Mouse (Mus musculus) stomach, embryonic 15.5 days (tissue): ENCODE data around the gene Flt3l. TPM values are rescaled to one million over a fixed set of nuclear protein-coding genes. Genes with fewer than 3 reads are reported as not detected.
A peak's percentile ranks its signal among the peaks of the same experiment; 100 is the strongest.

Experiments
- ATAC-seq: fragments of 200-750 bp; cut with Nextera tagmentation; 2 replicates; pipeline ENCODE4 v1.8.0; 2017; ENCODE audit warnings: low read depth, moderate number of reproducible peaks, moderate TSS enrichment; ENCODE audit not compliant: insufficient read depth, low FRiP score
- H3K27ac ChIP-seq: fragments of 300-500 bp; sonication (generic); 2 replicates; pipeline ENCODE4 v1.5.1; 2015; ENCODE audit warnings: mild to moderate bottlenecking, inconsistent platforms
- H3K27me3 ChIP-seq: fragments of 300-500 bp; sonication (generic); replicated peaks from 2 replicates; pipeline ENCODE4 v1.6.1; 2015; ENCODE audit warnings: inconsistent platforms
- H3K36me3 ChIP-seq: fragments of 300-500 bp; sonication (generic); 2 replicates; pipeline ENCODE4 v1.6.1; 2015; ENCODE audit warnings: inconsistent platforms
- H3K4me1 ChIP-seq: fragments of 300-500 bp; sonication (generic); 2 replicates; pipeline ENCODE4 v1.6.1; 2015; ENCODE audit warnings: inconsistent platforms
- H3K4me2 ChIP-seq: fragments of 300-500 bp; sonication (generic); 2 replicates; pipeline ENCODE4 v1.6.1; 2015; ENCODE audit warnings: mild to moderate bottlenecking, inconsistent platforms
- H3K4me3 ChIP-seq: fragments of 300-500 bp; sonication (generic); replicated peaks from 2 replicates; pipeline ENCODE4 v1.5.1; 2015; ENCODE audit warnings: inconsistent platforms
- H3K9ac ChIP-seq: fragments of 300-500 bp; sonication (generic); 2 replicates; pipeline ENCODE4 v1.6.1; 2015; ENCODE audit warnings: inconsistent platforms
- H3K9me3 ChIP-seq: fragments of 300-500 bp; sonication (generic); 2 replicates; pipeline ENCODE4 v1.6.1; 2016; ENCODE audit warnings: inconsistent platforms
- WGBS: fragments of 180-500 bp; shearing (Covaris S2); methylation state at CpG from one replicate; pipeline ENCODE4 v1.1.7; 2015; 5-methylcytosine and 5-hydroxymethylcytosine counted together
- polyA plus RNA-seq: library from polyadenylated mRNA; unstranded; fragments of >200 nt; fragmentation: Nextera tagmentation; extraction: Ambion mirVana; gene quantifications from 2 replicates; pipeline ENCODE4 v1.2.1, GENCODE M21; 2015

Flt3l gene
- polyA plus RNA-seq, 1 experiment from 2014 or later, result 2.2 TPM

GRCm38 (mm10) chr7:45091001-45091990 lies 44.9 kb downstream of the Flt3l start:
- H3K4me3 ChIP-seq, result peak overlapping the region; percentile 55
- peaks cover 14% of the 10 kb centered on the region; the same call in 1 of the 2 replicates for H3K4me1 ChIP-seq
- peak overlapping the region; percentile 86 for H3K27ac ChIP-seq
- WGBS, result 9% methylated on average over 35 of the region's 35 CpGs
- peak overlapping the region; percentile 46 for H3K9ac ChIP-seq
- ATAC-seq, result 0 out of 2 replicates have a peak, but pooled peaks have one; percentile 19
- no peaks in the 10 kb centered on the region for H3K27me3 ChIP-seq
- H3K9me3 ChIP-seq, result no peaks in the 10 kb centered on the region
- peaks cover 15% of the 10 kb centered on the region; the same call in 1 of the 2 replicates for H3K36me3 ChIP-seq
- peak overlapping the region; percentile 63 for H3K4me2 ChIP-seq

- H3K27me3 ChIP-seq, result no peaks in the 10 kb centered on the region
- peak overlapping the region; percentile 55 for H3K4me3 ChIP-seq
- H3K9me3 ChIP-seq, result no peaks in the 10 kb centered on the region
- H3K4me2 ChIP-seq, result peak overlapping the region; percentile 63
- 73% methylated on average over 13 of the region's 13 CpGs for WGBS
- peak overlapping the region; percentile 86; the same call in 1 of the 2 replicates for H3K27ac ChIP-seq
- no peak for ATAC-seq
- H3K9ac ChIP-seq, result no peak overlapping the region
- H3K4me1 ChIP-seq, result peaks cover 14% of the 10 kb centered on the region; the same call in 1 of the 2 replicates
- peaks cover 23% of the 10 kb centered on the region; the same call in 1 of the 2 replicates for H3K36me3 ChIP-seq
Observed at GRCm38 (mm10) chr7:45090251-45090977, 45.8 kb downstream of the Flt3l start.

GRCm38 (mm10) chr7:45088597-45088996 lies 47.6 kb downstream of the Flt3l start:
- no peaks in the 10 kb centered on the region for H3K27me3 ChIP-seq
- peaks cover 14% of the 10 kb centered on the region; the same call in 1 of the 2 replicates for H3K4me1 ChIP-seq
- H3K4me2 ChIP-seq, result no peak overlapping the region
- no peak overlapping the region for H3K4me3 ChIP-seq
- peaks cover 34% of the 10 kb centered on the region; the same call in 1 of the 2 replicates for H3K36me3 ChIP-seq
- H3K9me3 ChIP-seq, result no peaks in the 10 kb centered on the region
- WGBS, result 91% methylated on average over 17 of the region's 17 CpGs
- no peak for ATAC-seq
- no peak overlapping the region for H3K27ac ChIP-seq
- no peak overlapping the region for H3K9ac ChIP-seq

- Histone ChIP-seq H3K36me3 (peaks cover 40% of the 10 kb centered on the region; the same call in 1 of the 2 replicates), H3K4me2 (no peak overlapping the region), H3K27ac (no peak overlapping the region), H3K4me1 (0 out of 2 replicates have a peak, but pooled peaks cover 14% of the 10 kb centered on the region), H3K27me3 (no peaks in the 10 kb centered on the region), H3K4me3 (no peak overlapping the region), H3K9ac (no peak overlapping the region), H3K9me3 (no peaks in the 10 kb centered on the region)
- ATAC-seq, result no peak
- 80% methylated on average over 4 of the region's 4 CpGs for WGBS
Observed at GRCm38 (mm10) chr7:45086084-45086483, 50.1 kb downstream of the Flt3l start.

GRCm38 (mm10) chr7:45083300-45083890 lies 52.8 kb downstream of the Flt3l start:
- no peak overlapping the region for H3K9ac ChIP-seq
- H3K4me1 ChIP-seq, result peaks cover 13% of the 10 kb centered on the region; the same call in 1 of the 2 replicates
- no peaks in the 10 kb centered on the region for H3K9me3 ChIP-seq
- no peaks in the 10 kb centered on the region for H3K27me3 ChIP-seq
- H3K36me3 ChIP-seq, result peaks cover 38% of the 10 kb centered on the region; the same call in 1 of the 2 replicates
- ATAC-seq, result no peak
- no peak overlapping the region for H3K27ac ChIP-seq
- no peak overlapping the region for H3K4me3 ChIP-seq
- no peak overlapping the region; the same call in none of the 2 replicates for H3K4me2 ChIP-seq
- 81% methylated on average over 22 of the region's 22 CpGs for WGBS

- Histone ChIP-seq H3K9ac (no peak overlapping the region), H3K4me1 (peaks cover 13% of the 10 kb centered on the region; the same call in 1 of the 2 replicates), H3K36me3 (peaks cover 33% of the 10 kb centered on the region; the same call in 1 of the 2 replicates), H3K27me3 (no peaks in the 10 kb centered on the region), H3K4me3 (no peak overlapping the region), H3K27ac (peak overlapping the region; percentile 55), H3K4me2 (peak overlapping the region; percentile 13), H3K9me3 (no peaks in the 10 kb centered on the region)
- WGBS, result 66% methylated on average over 25 of the region's 25 CpGs
- no peak for ATAC-seq
Observed at GRCm38 (mm10) chr7:45082401-45083299, 53.6 kb downstream of the Flt3l start.

- Histone ChIP-seq H3K4me2 (no peak overlapping the region), H3K9me3 (no peaks in the 10 kb centered on the region), H3K4me3 (no peak overlapping the region), H3K9ac (no peak overlapping the region), H3K27me3 (no peaks in the 10 kb centered on the region), H3K36me3 (peaks cover 26% of the 10 kb centered on the region; the same call in 1 of the 2 replicates), H3K27ac (no peak overlapping the region; the same call in 1 of the 2 replicates), H3K4me1 (peaks cover 13% of the 10 kb centered on the region; the same call in 1 of the 2 replicates)
- ATAC-seq, result no peak
- 56% methylated on average over 5 of the region's 5 CpGs for WGBS
Observed at GRCm38 (mm10) chr7:45081016-45081415, 55.2 kb downstream of the Flt3l start.

- Histone ChIP-seq H3K9me3 (no peaks in the 10 kb centered on the region), H3K9ac (no peak overlapping the region), H3K4me2 (no peak overlapping the region), H3K27ac (no peak overlapping the region), H3K27me3 (no peaks in the 10 kb centered on the region), H3K4me3 (no peak overlapping the region), H3K36me3 (peaks cover 21% of the 10 kb centered on the region; the same call in 1 of the 2 replicates), H3K4me1 (peaks cover 16% of the 10 kb centered on the region; the same call in 1 of the 2 replicates)
- ATAC-seq, result peak; percentile 57; the same call in 1 of the 2 replicates
- 1% methylated on average over 10 of the region's 10 CpGs for WGBS
Observed at GRCm38 (mm10) chr7:45079856-45080255, 56.4 kb downstream of the Flt3l start.
